Mouse (Mus musculus) neural tube, embryonic 14.5 days (tissue): ENCODE data around the gene Cyp11a1. TPM values are rescaled to one million over a fixed set of nuclear protein-coding genes. Genes with fewer than 3 reads are reported as not detected.

Experiments
- ATAC-seq: fragments of 200-750 bp; cut with Nextera tagmentation; 2 replicates; pipeline ENCODE4 v1.8.0; 2017; ENCODE audit warnings: low read depth, mild to moderate bottlenecking, moderate TSS enrichment, moderate library complexity
- H3K27ac ChIP-seq: fragments of 300-500 bp; sonication (generic); 2 replicates; pipeline ENCODE4 v1.5.1; 2014; ENCODE audit warnings: low read depth, mild to moderate bottlenecking, control low read depth, low read length, moderate library complexity, mixed read lengths
- H3K27me3 ChIP-seq: fragments of 300-500 bp; sonication (generic); 2 replicates; pipeline ENCODE4 v1.6.1; 2014; ENCODE audit warnings: low read length; ENCODE audit not compliant: control insufficient read depth, insufficient read depth
- H3K36me3 ChIP-seq: fragments of 300-500 bp; sonication (generic); 2 replicates; pipeline ENCODE4 v1.6.1; 2014; ENCODE audit warnings: low read length, mixed read lengths; ENCODE audit not compliant: control insufficient read depth, insufficient read depth
- H3K4me1 ChIP-seq: fragments of 300-500 bp; sonication (generic); 2 replicates; pipeline ENCODE4 v1.6.1; 2014; ENCODE audit warnings: low read length; ENCODE audit not compliant: control insufficient read depth, insufficient read depth
- H3K4me2 ChIP-seq: fragments of 300-500 bp; sonication (generic); 2 replicates; pipeline ENCODE4 v1.6.1; 2014; ENCODE audit warnings: mild to moderate bottlenecking, low read depth, low read length, control low read depth
- H3K4me3 ChIP-seq: fragments of 300-500 bp; sonication (generic); 2 replicates; pipeline ENCODE4 v1.5.1; 2014; ENCODE audit warnings: low read depth, low read length, control low read depth, mixed read lengths
- H3K9ac ChIP-seq: fragments of 300-500 bp; sonication (generic); replicated peaks from 2 replicates; pipeline ENCODE4 v1.6.1; 2014; ENCODE audit warnings: low read depth, mild to moderate bottlenecking, control low read depth, low read length, mixed read lengths
- H3K9me3 ChIP-seq: fragments of 300-500 bp; sonication (generic); 2 replicates; pipeline ENCODE4 v1.6.1; 2016; ENCODE audit warnings: low read length; ENCODE audit not compliant: control insufficient read depth
- WGBS: fragments of 180-500 bp; shearing (Covaris S2); extraction: QIAGEN DNeasy Blood & Tissue Kit; methylation state at CpG from one replicate; pipeline ENCODE4 v1.1.7; 2014; 5-methylcytosine and 5-hydroxymethylcytosine counted together
- polyA plus RNA-seq: library from polyadenylated mRNA; unstranded; fragments of >200 nt; fragmentation: Nextera tagmentation; extraction: Ambion mirVana; gene quantifications from 2 replicates; pipeline ENCODE4 v1.2.1, GENCODE M21; 2014

Cyp11a1 gene
- polyA plus RNA-seq, result 0.43 and 0.71 TPM in 2 replicates

DNA sequence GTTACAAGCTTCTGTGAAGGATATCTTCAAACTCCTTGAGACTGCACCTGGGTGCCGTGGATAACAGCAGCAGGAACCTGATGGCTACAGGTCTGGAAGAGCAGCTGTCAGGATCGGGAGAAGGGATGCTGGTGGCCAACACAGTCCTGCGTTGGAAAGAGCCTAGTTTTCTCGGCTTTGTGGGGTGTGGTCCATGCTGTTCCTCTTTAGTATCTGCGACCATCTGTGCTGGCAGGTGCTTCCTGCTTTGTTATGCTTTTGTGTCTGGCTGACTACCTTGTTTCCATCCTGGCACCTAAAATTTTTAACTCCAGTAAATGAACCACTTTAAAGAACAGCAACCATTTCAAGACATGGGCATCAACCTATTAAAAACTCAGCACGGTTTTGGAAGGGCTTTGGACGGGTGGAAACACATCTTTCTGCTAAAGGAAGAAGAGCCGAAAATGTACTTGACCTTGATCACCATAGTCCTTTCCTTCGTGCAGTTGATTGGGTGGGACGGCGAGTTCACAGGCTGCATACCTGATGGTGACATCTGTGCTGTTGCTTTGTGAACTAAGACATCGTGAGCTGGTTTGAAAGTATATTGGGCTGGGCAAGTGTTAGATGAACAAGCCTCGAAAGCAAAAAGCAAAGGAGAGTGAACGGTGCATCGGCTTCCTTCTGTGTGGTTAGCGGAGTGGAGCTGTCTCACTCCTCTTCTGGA is at the start of gene Cyp11a1:
Cyp11a1 (plus strand) TSS at position 659 of the 709 bp plus-strand sequence.
- Histone ChIP-seq H3K27me3 (no peaks in the 10 kb centered on the region), H3K4me3 (no peak within 1 kb of the TSS), H3K27ac (no peak within 1 kb of the TSS), H3K9me3 (no peaks in the 10 kb centered on the region), H3K9ac (no peak within 1 kb of the TSS), H3K4me2 (no peak within 1 kb of the TSS), H3K36me3 (no peaks in the 10 kb centered on the region), H3K4me1 (peaks cover 10% of the 10 kb centered on the region)
- ATAC-seq, result no peak
- 89% methylated on average over 16 of the region's 16 CpGs for WGBS

DNA sequence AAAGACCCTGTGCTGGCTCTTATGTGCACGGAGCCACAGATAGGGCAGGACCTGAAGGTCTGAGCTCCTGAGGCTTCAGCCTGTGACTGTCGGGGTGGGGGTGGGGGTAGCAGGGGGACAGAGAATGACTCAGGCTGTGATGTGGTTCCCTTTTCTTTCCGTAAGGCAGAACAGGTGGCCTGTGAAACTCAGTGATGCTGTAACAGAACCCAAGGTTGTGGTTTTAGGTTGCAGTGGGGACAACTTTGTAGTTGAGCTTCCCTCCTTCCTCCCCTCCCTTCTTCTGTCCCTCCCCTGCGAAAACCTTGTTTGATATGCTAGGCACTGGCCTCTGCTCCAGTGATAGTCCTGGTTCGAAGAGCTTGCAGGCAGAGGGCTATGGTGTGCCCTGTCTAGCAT is 49.4 kb upstream of the Cyp11a1 start:
- H3K27me3 ChIP-seq, result no peaks in the 10 kb centered on the region
- no peak overlapping the region for H3K9ac ChIP-seq
- ATAC-seq, result no peak
- H3K4me2 ChIP-seq, result no peak overlapping the region
- no peaks in the 10 kb centered on the region for H3K9me3 ChIP-seq
- H3K4me3 ChIP-seq, result no peak overlapping the region
- H3K27ac ChIP-seq, result no peak overlapping the region
- no peaks in the 10 kb centered on the region for H3K4me1 ChIP-seq
- peaks cover 27% of the 10 kb centered on the region for H3K36me3 ChIP-seq
- 85% methylated on average over 5 of the region's 5 CpGs for WGBS

DNA sequence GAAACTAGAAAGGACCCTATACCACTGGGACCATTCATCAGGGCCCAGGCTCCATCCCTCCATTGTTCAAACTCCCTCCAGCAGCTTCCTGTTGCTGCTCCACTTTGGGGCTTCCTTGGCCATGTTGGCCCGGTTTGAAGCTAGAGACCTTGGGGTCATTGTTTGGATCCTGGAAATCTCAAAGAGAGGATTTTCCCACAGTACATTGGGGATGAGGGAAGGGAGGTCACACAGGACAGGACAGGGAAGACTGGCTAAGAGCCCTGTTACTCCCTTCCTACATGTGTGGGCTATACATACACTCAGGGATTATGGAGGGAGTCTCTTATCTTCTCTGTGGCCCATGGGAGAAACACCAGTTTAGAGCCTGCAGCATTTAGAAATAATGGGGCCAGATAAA is 47.6 kb upstream of the Cyp11a1 start:
- peaks cover 28% of the 10 kb centered on the region for H3K36me3 ChIP-seq
- H3K4me1 ChIP-seq, result no peaks in the 10 kb centered on the region
- H3K4me2 ChIP-seq, result no peak overlapping the region
- no peak overlapping the region for H3K9ac ChIP-seq
- no peaks in the 10 kb centered on the region for H3K9me3 ChIP-seq
- no peak overlapping the region for H3K27ac ChIP-seq
- no peak for ATAC-seq
- no peaks in the 10 kb centered on the region for H3K27me3 ChIP-seq
- H3K4me3 ChIP-seq, result no peak overlapping the region
- 90% methylated on average over 1 of the region's 1 CpGs for WGBS

DNA sequence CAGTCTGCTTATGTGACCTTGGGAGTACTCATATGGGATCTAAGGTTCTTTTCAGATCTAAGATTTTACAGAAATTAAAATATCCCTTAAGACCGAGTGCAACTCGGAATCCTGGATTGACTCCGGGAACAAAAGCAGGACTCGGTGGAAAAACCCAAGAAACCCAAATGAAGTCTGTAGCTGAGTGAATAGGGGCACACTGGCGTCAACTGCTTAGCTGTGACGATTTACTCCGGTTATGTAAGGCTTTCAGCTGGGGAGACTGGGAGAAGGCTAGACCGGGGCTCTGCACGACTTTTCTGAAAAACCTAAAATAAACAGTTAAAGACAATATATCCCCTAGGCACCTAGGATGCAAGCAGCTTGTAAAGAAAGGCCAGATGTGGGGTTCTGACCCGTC is 46.8 kb upstream of the Cyp11a1 start:
- ATAC-seq, result no peak
- peaks cover 28% of the 10 kb centered on the region for H3K36me3 ChIP-seq
- no peaks in the 10 kb centered on the region for H3K27me3 ChIP-seq
- no peak overlapping the region for H3K9ac ChIP-seq
- no peak overlapping the region for H3K4me3 ChIP-seq
- no peak overlapping the region for H3K27ac ChIP-seq
- no peaks in the 10 kb centered on the region for H3K4me1 ChIP-seq
- H3K9me3 ChIP-seq, result no peaks in the 10 kb centered on the region
- 78% methylated on average over 10 of the region's 10 CpGs for WGBS
- no peak overlapping the region for H3K4me2 ChIP-seq

DNA sequence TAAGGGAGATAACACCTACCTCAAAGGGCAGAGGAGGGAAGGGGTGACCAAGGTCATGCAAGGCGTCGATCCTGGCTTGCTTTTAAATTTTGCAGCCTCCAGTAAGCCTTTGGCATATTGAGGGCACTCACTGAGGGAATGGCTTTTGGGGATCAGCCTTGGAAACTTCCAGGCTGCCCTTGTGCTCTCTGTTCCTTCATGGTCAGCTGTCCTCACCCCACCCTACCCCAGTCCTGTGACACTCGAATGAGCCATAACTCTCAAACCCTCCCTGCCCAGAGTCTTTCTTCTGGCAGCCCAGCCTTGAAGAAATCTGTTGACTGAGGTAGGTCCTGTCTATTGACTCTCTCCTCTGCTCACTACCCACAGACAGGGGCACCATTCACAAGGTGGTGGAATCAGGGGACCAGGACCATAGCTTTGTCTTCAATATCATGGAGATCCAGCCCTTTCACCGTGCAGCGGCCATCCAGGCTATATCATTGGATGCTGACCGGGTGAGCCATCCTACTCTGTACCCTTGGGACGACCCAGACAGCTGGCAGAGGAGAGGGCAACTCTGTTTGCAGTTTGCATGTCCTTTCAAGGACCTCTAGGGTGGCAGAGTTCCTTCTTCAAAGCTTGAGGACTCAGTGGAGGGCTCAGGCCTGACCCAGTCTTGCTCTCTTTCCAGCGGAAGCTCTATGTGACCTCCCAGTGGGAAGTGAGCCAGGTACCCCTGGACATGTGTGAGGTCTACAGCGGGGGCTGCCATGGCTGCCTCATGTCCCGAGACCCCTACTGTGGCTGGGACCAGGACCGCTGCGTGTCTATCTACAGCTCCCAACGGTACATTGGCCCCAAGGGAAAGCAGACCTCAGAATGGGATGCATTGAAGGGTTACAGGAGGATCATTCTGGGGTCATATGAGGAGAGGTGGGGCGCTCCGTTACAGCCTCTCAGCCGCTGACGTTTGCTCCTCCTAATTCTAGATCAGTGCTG is 46.0 kb upstream of the Cyp11a1 start:
- peaks cover 28% of the 10 kb centered on the region for H3K36me3 ChIP-seq
- WGBS, result 84% methylated on average over 17 of the region's 17 CpGs
- no peak overlapping the region for H3K4me3 ChIP-seq

DNA sequence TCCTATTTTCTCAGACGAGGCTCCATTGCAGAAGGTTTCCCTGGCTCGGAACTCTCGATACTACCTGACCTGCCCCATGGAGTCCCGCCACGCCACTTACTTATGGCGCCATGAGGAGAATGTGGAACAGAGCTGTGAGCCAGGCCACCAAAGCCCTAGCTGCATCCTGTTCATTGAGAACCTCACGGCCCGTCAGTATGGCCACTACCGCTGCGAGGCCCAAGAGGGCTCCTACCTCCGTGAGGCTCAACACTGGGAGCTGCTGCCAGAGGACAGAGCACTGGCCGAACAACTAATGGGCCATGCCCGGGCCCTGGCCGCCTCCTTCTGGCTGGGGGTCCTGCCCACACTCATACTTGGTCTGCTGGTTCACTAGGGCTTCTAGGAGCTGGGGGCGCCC is 45.0 kb upstream of the Cyp11a1 start:
- H3K36me3 ChIP-seq, result peaks cover 28% of the 10 kb centered on the region
- no peak for ATAC-seq

More for the DNA sequence above, 46.0 kb upstream of the Cyp11a1 start:
- H3K4me1 ChIP-seq, result no peaks in the 10 kb centered on the region
- H3K9me3 ChIP-seq, result no peaks in the 10 kb centered on the region
- no peak overlapping the region for H3K27ac ChIP-seq
- H3K27me3 ChIP-seq, result no peaks in the 10 kb centered on the region
- no peak overlapping the region for H3K4me2 ChIP-seq
- H3K9ac ChIP-seq, result no peak overlapping the region
- no peak for ATAC-seq

DNA sequence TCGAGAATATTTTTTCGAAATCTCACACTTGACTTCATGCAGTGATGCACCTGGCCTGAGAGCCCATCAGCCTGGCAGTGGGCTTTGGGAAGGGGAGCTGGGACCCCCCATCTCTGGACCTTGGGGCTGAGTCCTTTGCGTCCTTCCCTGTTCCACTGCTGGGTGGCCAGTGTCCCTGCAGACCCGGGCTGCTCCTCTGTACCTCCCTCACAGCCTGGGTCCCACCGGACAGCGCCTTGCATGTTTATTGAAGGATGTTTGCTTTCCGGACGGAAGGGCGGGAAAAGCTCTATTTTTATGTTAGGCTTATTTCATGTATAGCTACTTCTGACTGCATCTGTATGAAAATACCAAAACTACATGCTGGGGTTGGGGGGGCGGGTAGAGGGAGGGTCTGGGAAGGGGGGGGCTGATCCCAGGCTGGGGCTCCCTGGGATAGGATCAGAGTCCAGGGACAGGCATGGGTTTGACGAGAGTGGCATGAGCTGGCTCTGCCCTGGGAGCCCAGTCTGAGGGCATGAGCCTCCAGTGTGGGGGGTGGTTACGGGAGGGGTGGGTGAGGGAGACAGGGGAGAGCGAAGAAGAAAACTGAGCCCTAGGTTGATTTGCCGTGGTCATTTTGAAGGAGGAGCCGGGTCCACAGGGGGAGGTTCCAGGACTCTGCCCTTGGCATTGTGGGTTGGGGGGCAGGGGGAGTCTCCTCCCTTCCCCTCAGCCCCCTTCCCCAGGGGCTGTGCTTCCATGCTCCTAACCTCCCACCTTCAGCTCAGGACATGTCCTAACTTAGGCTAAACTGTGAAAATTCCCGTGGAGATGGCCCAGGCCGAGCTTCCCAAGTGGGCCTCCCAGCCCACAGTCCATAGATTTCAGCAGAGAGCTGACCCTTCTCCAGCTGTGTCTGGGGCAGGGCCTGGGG is 44.1 kb upstream of the Cyp11a1 start:
- WGBS, result 78% methylated on average over 17 of the region's 17 CpGs
- H3K36me3 ChIP-seq, result peaks cover 24% of the 10 kb centered on the region
- H3K9me3 ChIP-seq, result no peaks in the 10 kb centered on the region
- no peaks in the 10 kb centered on the region for H3K27me3 ChIP-seq
- no peak overlapping the region for H3K4me2 ChIP-seq
- H3K27ac ChIP-seq, result no peak overlapping the region
- no peak overlapping the region for H3K4me3 ChIP-seq
- H3K9ac ChIP-seq, result no peak overlapping the region
- H3K4me1 ChIP-seq, result no peaks in the 10 kb centered on the region
- no peak for ATAC-seq

More for the DNA sequence above, 45.0 kb upstream of the Cyp11a1 start:
- H3K27ac ChIP-seq, result no peak overlapping the region
- H3K9ac ChIP-seq, result no peak overlapping the region
- no peaks in the 10 kb centered on the region for H3K27me3 ChIP-seq
- no peaks in the 10 kb centered on the region for H3K4me1 ChIP-seq
- H3K4me3 ChIP-seq, result no peak overlapping the region
- no peaks in the 10 kb centered on the region for H3K9me3 ChIP-seq
- 89% methylated on average over 15 of the region's 15 CpGs for WGBS
- H3K4me2 ChIP-seq, result no peak overlapping the region

DNA sequence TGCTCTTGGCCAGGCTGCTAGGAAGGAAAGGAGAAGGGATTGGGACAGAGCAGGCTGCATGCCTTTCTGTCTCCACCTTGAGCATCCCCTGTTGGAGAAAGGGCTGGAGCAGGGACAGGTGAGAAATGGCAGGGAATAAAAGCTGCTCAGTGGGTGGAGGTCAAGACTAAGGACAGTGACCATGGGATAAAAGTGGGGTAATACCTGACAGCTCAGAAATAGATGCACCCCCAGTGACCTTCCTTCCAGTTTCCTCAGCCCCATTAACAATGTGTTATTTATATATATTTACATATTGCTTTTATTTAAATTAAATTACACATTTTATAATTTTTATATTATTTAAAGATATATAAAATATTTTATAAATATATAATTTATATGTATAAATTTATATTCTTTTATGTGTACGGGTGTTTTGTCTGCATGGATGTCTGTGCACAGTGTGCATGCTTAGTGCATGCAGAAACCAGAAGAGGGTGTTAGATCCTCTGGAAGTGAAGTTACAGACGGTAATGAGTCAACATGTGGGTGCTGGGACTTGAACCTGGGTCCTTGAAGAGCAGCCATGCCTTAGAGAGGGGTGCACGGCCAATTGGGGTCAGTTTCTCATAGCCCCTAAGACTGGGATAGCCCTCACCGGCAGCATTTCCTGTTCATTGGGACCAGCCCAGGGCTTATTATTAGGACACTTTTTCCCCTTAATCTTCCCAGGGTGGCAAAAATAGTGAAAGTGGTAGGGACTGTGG is 42.8 kb upstream of the Cyp11a1 start:
- H3K4me3 ChIP-seq, result no peak overlapping the region
- 89% methylated on average over 4 of the region's 4 CpGs for WGBS
- no peaks in the 10 kb centered on the region for H3K27me3 ChIP-seq
- H3K27ac ChIP-seq, result no peak overlapping the region
- H3K9ac ChIP-seq, result no peak overlapping the region
- H3K4me2 ChIP-seq, result no peak overlapping the region
- ATAC-seq, result no peak
- H3K36me3 ChIP-seq, result peaks cover 22% of the 10 kb centered on the region
- H3K9me3 ChIP-seq, result no peaks in the 10 kb centered on the region
- H3K4me1 ChIP-seq, result no peaks in the 10 kb centered on the region
